Mouse (Mus musculus) limb, embryonic 14.5 days (tissue): ENCODE measurements at regions not wholly inside any gene's neighbourhood (a gene's known extent, or its start where the extent isn't known, plus 50 kb on each side); places are given as distances from the start of the nearest gene placed in this dataset.

ENCODE experiments used
- ATAC-seq: fragments of 200-750 bp; cut with Nextera tagmentation; 2 replicates; pipeline ENCODE4 v1.8.0; 2017; ENCODE audit warnings: low read depth, moderate number of reproducible peaks, moderate TSS enrichment; ENCODE audit not compliant: low FRiP score
- DNase-seq: peaks from one replicate; pipeline ENCODE4 v3.0.0-alpha.2; 2015; ENCODE audit warnings: low spot score
- H3K27ac ChIP-seq: fragments of 300-500 bp; sonication (generic); replicated peaks from 2 replicates; pipeline ENCODE4 v1.5.1; 2014; ENCODE audit warnings: low read depth, mild to moderate bottlenecking, low read length, moderate library complexity, mixed read lengths
- H3K27me3 ChIP-seq: fragments of 300-500 bp; sonication (generic); 2 replicates; pipeline ENCODE4 v1.6.1; 2014; ENCODE audit warnings: low read length, mixed read lengths; ENCODE audit not compliant: control insufficient read depth, insufficient read depth
- H3K36me3 ChIP-seq: fragments of 300-500 bp; sonication (generic); 2 replicates; pipeline ENCODE4 v1.6.1; 2014; ENCODE audit warnings: mild to moderate bottlenecking, low read length, moderate library complexity, mixed read lengths; ENCODE audit not compliant: control insufficient read depth, insufficient read depth
- H3K4me1 ChIP-seq: fragments of 300-500 bp; sonication (generic); 2 replicates; pipeline ENCODE4 v1.6.1; 2014; ENCODE audit warnings: antibody characterized with exemption, low read length, mixed read lengths; ENCODE audit not compliant: control insufficient read depth, insufficient read depth
- H3K4me2 ChIP-seq: fragments of 300-500 bp; sonication (generic); replicated peaks from 2 replicates; pipeline ENCODE4 v1.6.1; 2014; ENCODE audit warnings: low read depth, mild to moderate bottlenecking, low read length, moderate library complexity; ENCODE audit not compliant: severe bottlenecking
- H3K4me3 ChIP-seq: fragments of 300-500 bp; sonication (generic); replicated peaks from 2 replicates; pipeline ENCODE4 v1.5.1; 2014; ENCODE audit warnings: low read length
- H3K9ac ChIP-seq: fragments of 300-500 bp; sonication (generic); 2 replicates; pipeline ENCODE4 v1.6.1; 2014; ENCODE audit warnings: mild to moderate bottlenecking, low read depth, low read length, moderate library complexity; ENCODE audit not compliant: severe bottlenecking
- H3K9me3 ChIP-seq: fragments of 300-500 bp; sonication (generic); 2 replicates; pipeline ENCODE4 v1.6.1; 2016; ENCODE audit warnings: low read length; ENCODE audit not compliant: control insufficient read depth
- POLR2A ChIP-seq: fragments of 200-500 bp; IDR thresholded peaks from 2 replicates; pipeline ENCODE4 v1.8.0; 2012; ENCODE audit warnings: inconsistent platforms, mild to moderate bottlenecking, moderate library complexity, borderline replicate concordance; ENCODE audit not compliant: insufficient read depth, insufficient read length; ENCODE audit errors: extremely low read depth
- WGBS: fragments of 180-500 bp; shearing (Covaris S2); extraction: QIAGEN DNeasy Blood & Tissue Kit; methylation state at CpG from one replicate; pipeline ENCODE4 v1.1.7; 2014; 5-methylcytosine and 5-hydroxymethylcytosine counted together

DNA sequence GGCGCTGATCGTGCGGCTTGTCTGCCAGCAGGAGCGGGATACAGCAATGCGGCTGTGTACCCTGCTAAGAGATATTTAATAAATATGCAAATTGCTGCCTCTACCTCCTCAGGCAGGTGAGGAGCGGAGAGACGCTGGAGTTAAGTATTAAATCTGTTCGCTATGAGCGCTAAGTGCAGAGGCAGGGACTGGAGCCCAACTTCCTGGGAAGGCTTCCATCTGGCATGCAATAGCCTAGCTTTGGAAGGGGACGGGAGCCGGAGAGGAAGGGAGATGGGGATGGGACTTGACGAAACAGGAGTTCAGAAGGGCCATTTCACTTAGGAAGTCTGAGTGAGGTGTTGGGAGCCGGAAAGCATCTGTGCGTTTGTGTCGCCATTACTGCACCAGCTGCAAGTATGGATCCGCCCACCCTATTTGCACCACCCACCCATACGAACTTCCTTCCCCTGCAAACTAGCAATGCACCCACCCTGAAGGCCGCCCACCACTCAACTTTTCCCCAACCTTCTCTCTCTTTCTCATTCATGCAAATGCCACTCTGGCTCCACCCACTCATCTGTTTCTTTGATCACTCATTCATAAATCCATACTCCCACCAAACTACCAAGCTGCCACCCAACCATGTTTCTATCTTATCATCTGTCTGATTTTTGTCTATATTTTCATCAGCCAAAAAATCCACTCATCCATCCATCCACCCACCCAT is 51.5 kb upstream of the Igsf21 start:
- Histone ChIP-seq H3K9ac (no peak overlapping the region), H3K4me1 (no peaks in the 10 kb centered on the region), H3K4me2 (no peak overlapping the region), H3K27me3 (no peaks in the 10 kb centered on the region), H3K4me3 (no peak overlapping the region), H3K36me3 (no peaks in the 10 kb centered on the region), H3K9me3 (no peaks in the 10 kb centered on the region), H3K27ac (no peak overlapping the region)
- DNase-seq = no peak
- no peak for ATAC-seq
- 82% methylated on average over 18 of the region's 18 CpGs for WGBS
- TF ChIP-seq POLR2A = no peak
